Mouse (Mus musculus) embryonic facial prominence, embryonic 12.5 days (tissue): ENCODE measurements at regions not wholly inside any gene's neighbourhood (a gene's known extent, or its start where the extent isn't known, plus 50 kb on each side); places are given as distances from the start of the nearest gene placed in this dataset.

ENCODE experiments used
- ATAC-seq: fragments of 200-750 bp; cut with Nextera tagmentation; 2 replicates; pipeline ENCODE4 v1.8.0; 2017; ENCODE audit not compliant: insufficient number of reproducible peaks, insufficient read depth, low FRiP score, low TSS enrichment
- H3K27ac ChIP-seq: fragments of 300-500 bp; sonication (generic); 2 replicates; pipeline ENCODE4 v1.5.1; 2016; ENCODE audit warnings: mild to moderate bottlenecking
- H3K27me3 ChIP-seq: fragments of 300-500 bp; sonication (generic); 2 replicates; pipeline ENCODE4 v1.6.1; 2016; ENCODE audit warnings: mild to moderate bottlenecking, moderate library complexity
- H3K36me3 ChIP-seq: fragments of 300-500 bp; sonication (generic); 2 replicates; pipeline ENCODE4 v1.6.1; 2016; ENCODE audit warnings: mild to moderate bottlenecking
- H3K4me1 ChIP-seq: fragments of 300-500 bp; sonication (generic); 2 replicates; pipeline ENCODE4 v1.6.1; 2016
- H3K4me2 ChIP-seq: fragments of 300-500 bp; sonication (generic); replicated peaks from 2 replicates; pipeline ENCODE4 v1.6.1; 2016; ENCODE audit warnings: mild to moderate bottlenecking, moderate library complexity
- H3K4me3 ChIP-seq: fragments of 300-500 bp; sonication (generic); 2 replicates; pipeline ENCODE4 v1.5.1; 2016; ENCODE audit warnings: mild to moderate bottlenecking
- H3K9ac ChIP-seq: fragments of 300-500 bp; sonication (generic); 2 replicates; pipeline ENCODE4 v1.6.1; 2016; ENCODE audit warnings: mild to moderate bottlenecking, moderate library complexity
- H3K9me3 ChIP-seq: fragments of 300-500 bp; sonication (generic); 2 replicates; pipeline ENCODE4 v1.6.1; 2016; ENCODE audit warnings: mild to moderate bottlenecking, moderate library complexity
- WGBS: fragments of 180-500 bp; shearing (Covaris S2); methylation state at CpG from one replicate; pipeline ENCODE4 v1.1.7; 2016; 5-methylcytosine and 5-hydroxymethylcytosine counted together

- ATAC-seq, result no peak
- H3K36me3 ChIP-seq, result no peaks in the 10 kb centered on the region
- H3K9ac ChIP-seq, result no peak overlapping the region
- no peak overlapping the region for H3K27ac ChIP-seq
- 82% methylated on average over 1 of the region's 1 CpGs for WGBS
- no peaks in the 10 kb centered on the region for H3K9me3 ChIP-seq
- H3K4me2 ChIP-seq, result no peak overlapping the region
- no peaks in the 10 kb centered on the region for H3K4me1 ChIP-seq
- H3K27me3 ChIP-seq, result no peaks in the 10 kb centered on the region
- no peak overlapping the region for H3K4me3 ChIP-seq
Observed at GRCm38 (mm10) chr12:47466740-47467139, 648.0 kb upstream of the Nova1 start.

DNA sequence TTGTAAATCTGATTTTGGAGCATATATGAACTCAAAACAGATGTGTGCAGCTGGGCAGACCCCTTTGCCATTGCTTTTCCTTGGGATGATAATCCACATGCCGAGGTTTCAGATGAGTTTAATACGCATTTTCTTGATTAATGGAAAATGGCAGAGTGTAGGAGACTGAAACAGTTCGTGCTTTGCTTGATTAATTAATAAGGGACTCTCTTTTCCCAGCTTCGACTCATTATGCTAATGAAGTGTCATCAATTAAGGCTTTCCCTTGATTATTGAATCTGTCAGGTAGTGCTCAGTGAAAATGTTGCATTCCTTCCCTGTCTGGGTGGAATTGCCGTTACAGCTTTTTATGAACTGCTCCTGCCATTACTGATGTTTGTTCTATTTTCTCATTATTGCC, 647.2 kb upstream of the Nova1 start:
- no peak for ATAC-seq
- Histone ChIP-seq H3K9me3 (no peaks in the 10 kb centered on the region), H3K27ac (no peak overlapping the region), H3K4me1 (no peaks in the 10 kb centered on the region), H3K4me2 (no peak overlapping the region), H3K36me3 (no peaks in the 10 kb centered on the region), H3K4me3 (no peak overlapping the region), H3K9ac (no peak overlapping the region), H3K27me3 (no peaks in the 10 kb centered on the region)
- 71% methylated on average over 5 of the region's 5 CpGs for WGBS

DNA sequence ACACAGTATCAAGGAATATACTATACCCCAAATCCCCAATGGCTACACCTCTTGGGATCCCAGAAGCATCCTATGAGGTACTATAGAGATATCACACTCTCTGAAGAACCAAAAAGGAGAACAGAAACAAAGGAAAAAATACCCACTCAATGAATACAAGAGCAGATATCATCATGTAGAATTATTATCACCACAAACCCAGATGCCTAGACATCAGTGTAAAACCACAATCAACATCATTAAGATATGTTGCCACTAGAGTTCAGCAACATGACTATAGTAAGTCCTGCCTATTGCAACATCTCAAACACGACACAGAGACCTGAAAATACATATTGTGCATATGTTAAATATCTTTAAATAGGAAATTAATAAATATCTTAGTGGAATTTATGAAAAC, 612.9 kb upstream of the Nova1 start:
- Histone ChIP-seq H3K27ac (no peak overlapping the region), H3K4me1 (no peaks in the 10 kb centered on the region), H3K9me3 (no peaks in the 10 kb centered on the region), H3K36me3 (no peaks in the 10 kb centered on the region), H3K4me3 (no peak overlapping the region), H3K4me2 (no peak overlapping the region), H3K27me3 (no peaks in the 10 kb centered on the region), H3K9ac (no peak overlapping the region)
- no peak for ATAC-seq
- 47% methylated on average over 1 of the region's 1 CpGs for WGBS

- no peaks in the 10 kb centered on the region for H3K27me3 ChIP-seq
- H3K4me1 ChIP-seq, result no peaks in the 10 kb centered on the region
- no peak overlapping the region for H3K4me3 ChIP-seq
- no peak overlapping the region for H3K27ac ChIP-seq
- ATAC-seq, result no peak
- H3K9ac ChIP-seq, result no peak overlapping the region
- H3K36me3 ChIP-seq, result no peaks in the 10 kb centered on the region
- no peaks in the 10 kb centered on the region for H3K9me3 ChIP-seq
- no peak overlapping the region for H3K4me2 ChIP-seq
- WGBS, result 81% methylated on average over 4 of the region's 4 CpGs
Observed at GRCm38 (mm10) chr12:47412251-47412650, 593.5 kb upstream of the Nova1 start.

- ATAC-seq, result no peak
- 84% methylated on average over 2 of the region's 2 CpGs for WGBS
- no peaks in the 10 kb centered on the region for H3K27me3 ChIP-seq
- H3K4me1 ChIP-seq, result no peaks in the 10 kb centered on the region
- H3K9me3 ChIP-seq, result no peaks in the 10 kb centered on the region
- H3K4me3 ChIP-seq, result no peak overlapping the region
- no peak overlapping the region for H3K4me2 ChIP-seq
- H3K27ac ChIP-seq, result no peak overlapping the region
- H3K9ac ChIP-seq, result no peak overlapping the region
- no peaks in the 10 kb centered on the region for H3K36me3 ChIP-seq
Observed at GRCm38 (mm10) chr12:47406563-47406962, 587.8 kb upstream of the Nova1 start.

- WGBS, result 90% methylated on average over 2 of the region's 2 CpGs
- Histone ChIP-seq H3K9me3 (no peaks in the 10 kb centered on the region), H3K4me3 (no peak overlapping the region), H3K4me1 (no peaks in the 10 kb centered on the region), H3K9ac (no peak overlapping the region), H3K27ac (no peak overlapping the region), H3K36me3 (no peaks in the 10 kb centered on the region), H3K27me3 (no peaks in the 10 kb centered on the region), H3K4me2 (no peak overlapping the region)
- ATAC-seq, result no peak
Observed at GRCm38 (mm10) chr12:47406131-47406530, 587.4 kb upstream of the Nova1 start.

- ATAC-seq, result no peak
- H3K9ac ChIP-seq, result no peak overlapping the region
- H3K9me3 ChIP-seq, result no peaks in the 10 kb centered on the region
- H3K27ac ChIP-seq, result no peak overlapping the region
- no peaks in the 10 kb centered on the region for H3K27me3 ChIP-seq
- H3K4me3 ChIP-seq, result no peak overlapping the region
- no peaks in the 10 kb centered on the region for H3K36me3 ChIP-seq
- H3K4me2 ChIP-seq, result no peak overlapping the region
- H3K4me1 ChIP-seq, result no peaks in the 10 kb centered on the region
- WGBS, result 83% methylated on average over 1 of the region's 1 CpGs
Observed at GRCm38 (mm10) chr12:47383225-47383624, 564.5 kb upstream of the Nova1 start.

DNA sequence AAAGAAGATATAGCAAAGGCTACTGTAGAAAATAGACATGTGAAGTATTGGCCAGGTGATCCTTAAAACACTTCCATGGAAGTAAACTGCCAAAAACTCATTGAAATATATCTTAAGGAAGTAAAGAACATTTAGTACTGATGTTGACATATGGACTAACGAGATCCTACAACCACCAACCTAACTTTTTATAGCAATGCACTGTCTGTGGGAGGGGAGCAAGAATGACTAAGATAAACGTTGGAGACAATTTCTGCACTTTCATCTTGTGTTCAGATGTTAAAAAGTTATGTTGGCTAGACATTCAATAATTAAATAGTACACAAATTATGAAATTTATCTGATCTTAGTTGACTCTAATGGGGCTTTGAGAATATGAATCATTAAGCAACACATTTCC, 534.5 kb upstream of the Nova1 start:
- no peaks in the 10 kb centered on the region for H3K9me3 ChIP-seq
- H3K4me1 ChIP-seq, result no peaks in the 10 kb centered on the region
- H3K27ac ChIP-seq, result no peak overlapping the region
- no peaks in the 10 kb centered on the region for H3K36me3 ChIP-seq
- no peak for ATAC-seq
- no peak overlapping the region for H3K9ac ChIP-seq
- no peak overlapping the region for H3K4me2 ChIP-seq
- no peaks in the 10 kb centered on the region for H3K27me3 ChIP-seq
- no peak overlapping the region for H3K4me3 ChIP-seq
- WGBS, result 76% methylated on average over 2 of the region's 2 CpGs

- Histone ChIP-seq H3K27me3 (no peaks in the 10 kb centered on the region), H3K27ac (no peak overlapping the region), H3K9ac (no peak overlapping the region), H3K4me3 (no peak overlapping the region), H3K36me3 (no peaks in the 10 kb centered on the region), H3K4me1 (no peaks in the 10 kb centered on the region), H3K4me2 (no peak overlapping the region), H3K9me3 (no peaks in the 10 kb centered on the region)
- no peak for ATAC-seq
- 89% methylated on average over 1 of the region's 1 CpGs for WGBS
Observed at GRCm38 (mm10) chr12:47351229-47351628, 532.5 kb upstream of the Nova1 start.

GRCm38 (mm10) chr12:47313413-47313812, 494.7 kb upstream of the Nova1 start:
- Histone ChIP-seq H3K27ac (no peak overlapping the region), H3K9ac (no peak overlapping the region), H3K4me3 (no peak overlapping the region), H3K9me3 (no peaks in the 10 kb centered on the region), H3K4me2 (no peak overlapping the region), H3K27me3 (no peaks in the 10 kb centered on the region), H3K36me3 (no peaks in the 10 kb centered on the region), H3K4me1 (no peaks in the 10 kb centered on the region)
- WGBS, result 22% methylated on average over 2 of the region's 2 CpGs
- ATAC-seq, result no peak

GRCm38 (mm10) chr12:47275904-47276303, 457.2 kb upstream of the Nova1 start:
- H3K4me3 ChIP-seq, result no peak overlapping the region
- ATAC-seq, result no peak
- WGBS, result 52% methylated on average over 3 of the region's 3 CpGs

GRCm38 (mm10) chr12:47272309-47272708, 453.6 kb upstream of the Nova1 start:
- Histone ChIP-seq H3K9ac (no peak overlapping the region), H3K4me2 (no peak overlapping the region), H3K9me3 (no peaks in the 10 kb centered on the region), H3K27me3 (no peaks in the 10 kb centered on the region), H3K4me3 (no peak overlapping the region), H3K36me3 (no peaks in the 10 kb centered on the region), H3K27ac (no peak overlapping the region), H3K4me1 (no peaks in the 10 kb centered on the region)
- WGBS, result 85% methylated on average over 2 of the region's 2 CpGs
- ATAC-seq, result no peak

More at GRCm38 (mm10) chr12:47275904-47276303, 457.2 kb upstream of the Nova1 start:
- no peaks in the 10 kb centered on the region for H3K9me3 ChIP-seq
- H3K27ac ChIP-seq, result no peak overlapping the region
- H3K36me3 ChIP-seq, result no peaks in the 10 kb centered on the region
- H3K9ac ChIP-seq, result no peak overlapping the region
- no peak overlapping the region for H3K4me2 ChIP-seq
- no peaks in the 10 kb centered on the region for H3K27me3 ChIP-seq
- no peaks in the 10 kb centered on the region for H3K4me1 ChIP-seq

DNA sequence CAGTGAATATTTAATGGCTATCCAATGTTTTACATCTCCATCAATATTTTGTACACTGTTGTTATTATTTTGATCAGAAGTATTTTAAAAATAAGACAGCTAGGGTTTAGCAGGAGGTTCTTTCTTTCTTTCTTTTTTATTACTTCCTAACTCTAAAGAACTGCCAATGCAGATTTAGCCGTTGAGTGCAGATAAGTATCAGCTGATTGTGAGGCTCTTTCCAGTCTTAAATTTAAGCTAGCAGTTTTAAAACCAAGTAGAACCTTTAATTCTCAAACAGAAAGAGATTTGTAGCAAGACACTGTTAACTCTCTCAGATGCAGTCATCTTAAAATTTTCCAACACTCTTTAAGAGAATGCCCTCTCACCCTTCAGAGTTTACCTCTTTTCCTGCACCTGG, 445.4 kb upstream of the Nova1 start:
- 76% methylated on average over 1 of the region's 1 CpGs for WGBS
- Histone ChIP-seq H3K36me3 (no peaks in the 10 kb centered on the region), H3K9me3 (no peaks in the 10 kb centered on the region), H3K4me1 (no peaks in the 10 kb centered on the region), H3K4me2 (no peak overlapping the region), H3K4me3 (no peak overlapping the region), H3K27ac (no peak overlapping the region), H3K9ac (no peak overlapping the region), H3K27me3 (no peaks in the 10 kb centered on the region)
- no peak for ATAC-seq
